9 mouse cellular contexts compared by ENCODE assay signal in genomic region chr4:134628575-134629384, GRCm38 (mm10).
DNase-seq lines count a peak whose midpoint lies in the region; ATAC-seq lines count a peak whose summit lies in the region.
"Had no signal": no experiment of that assay in that cellular context is flagged by ENCODE, and none has a peak within 500 bp of the region (broad histone marks: within the 10 kb centered on the region; RNA-seq: fewer than 3 reads in every experiment).

No protein-coding gene starts in this region.

- H3K27me3 ChIP-seq in liver, embryonic 11.5 days (replicated peaks; ENCODE audit: control insufficient read depth, insufficient read depth, low read length) = no peaks in the 10 kb centered on the region
- H3K27me3 ChIP-seq in heart, embryonic 10.5 days (ENCODE audit: insufficient read depth, poor library complexity, severe bottlenecking) = no peaks in the 10 kb centered on the region

- WGBS in liver, embryonic 11.5 days = 59% methylated on average over 10 of the region's 10 CpGs
- WGBS in heart, embryonic 10.5 days = 55% methylated on average over 10 of the region's 10 CpGs

- H3K4me1 ChIP-seq in liver, embryonic 11.5 days (replicated peaks; ENCODE audit: control insufficient read depth, insufficient read depth, low read length) = peaks cover 23% of the 10 kb centered on the region
- H3K4me1 ChIP-seq in heart, embryonic 10.5 days = peaks cover 91% of the 10 kb centered on the region

- H3K9me3 ChIP-seq in liver, embryonic 11.5 days (ENCODE audit: control insufficient read depth, low read length) = no peaks in the 10 kb centered on the region
- H3K9me3 ChIP-seq in heart, embryonic 10.5 days = no peaks in the 10 kb centered on the region

- no peak overlapping the region for H3K9ac ChIP-seq in liver, embryonic 11.5 days (ENCODE audit: low read depth, low read length)
- H3K9ac ChIP-seq: lung, embryonic 14.5 days had no signal

- ATAC-seq in liver, embryonic 11.5 days (replicated peaks; ENCODE audit: low FRiP score) = no peak
- ATAC-seq: intestine, postnatal 0 days had no signal

- DNase-seq in liver (peak; percentile 24), ZHBTc4 (ENCODE audit: low read depth, low spot score) (peak; percentile 84)
- no peak for DNase-seq in liver, embryonic 11.5 days (ENCODE audit: low spot score)
- no peak for DNase-seq in heart, embryonic 10.5 days (ENCODE audit: low spot score)
- peak; percentile 56 to 62 for DNase-seq in kidney, postnatal 25 days
- no peak for DNase-seq in urinary bladder, postnatal 14 days (ENCODE audit: low spot score)
- DNase-seq in adrenal gland, postnatal 4 days (ENCODE audit: low spot score in 2 of 2) = no peak
- DNase-seq: lung, embryonic 14.5 days had no signal

- no peak overlapping the region for H3K27ac ChIP-seq in liver, embryonic 11.5 days (ENCODE audit: low read depth, low read length)
- peak overlapping the region; percentile 90 for H3K27ac ChIP-seq in heart, embryonic 10.5 days

- no peaks in the 10 kb centered on the region for H3K36me3 ChIP-seq in liver, embryonic 11.5 days (ENCODE audit: control insufficient read depth, insufficient read depth, low read length)
- H3K36me3 ChIP-seq in heart, embryonic 10.5 days = no peaks in the 10 kb centered on the region

- H3K4me3 ChIP-seq in liver, embryonic 11.5 days (ENCODE audit: low read depth, low read length) = no peak overlapping the region
- no peak overlapping the region for H3K4me3 ChIP-seq in heart, embryonic 10.5 days

- no peak overlapping the region for H3K4me2 ChIP-seq in liver, embryonic 11.5 days
- H3K4me2 ChIP-seq: lung, embryonic 14.5 days had no signal

Comparison
In these comparisons a context has a peak if more than half of its experiments do, and no peak if none do; other contexts are left out.
1. DNase-seq: peak in liver (single experiment), ZHBTc4 (single experiment) and kidney, postnatal 25 days (2 of 2); none in liver, embryonic 11.5 days (single experiment), heart, embryonic 10.5 days (single experiment), urinary bladder, postnatal 14 days (single experiment) and adrenal gland, postnatal 4 days (0 of 2).